Mouse (Mus musculus) left cerebral cortex, postnatal 36 days (tissue): ENCODE measurements at regions not wholly inside any gene's neighbourhood (a gene's known extent, or its start where the extent isn't known, plus 50 kb on each side); places are given as distances from the start of the nearest gene placed in this dataset.
A peak's percentile ranks its signal among the peaks of the same experiment; 100 is the strongest.

Experiments used
- DNase-seq, 2 experiments: peaks; one replicate each; pipeline ENCODE4 v3.0.0; 2021 to 2022; ENCODE audit warnings: low spot score in 2 of 2, mixed read lengths in 1 of 2
- intact Hi-C: fragments of 180-260 bp; cut with DNase I; formaldehyde crosslinking; loops from one replicate; pipeline ENCODE4 v1.15.1; 2025

- intact Hi-C loops, result no loop called here
- no peak for DNase-seq
Measured at GRCm38 (mm10) chr4:106146919-106147460, 169.0 kb upstream of the Usp24 start.

GRCm38 (mm10) chr4:106148866-106149265 lies 167.1 kb upstream of the Usp24 start:
- DNase-seq, result no peak
- intact Hi-C loops, result no loop called here

- DNase-seq, result no peak
- intact Hi-C loops, result no loop called here
Measured at GRCm38 (mm10) chr4:106149471-106150048, 166.5 kb upstream of the Usp24 start.

- DNase-seq, result no peak
- intact Hi-C loops, result no loop called here
Measured at GRCm38 (mm10) chr4:106150775-106151174, 165.2 kb upstream of the Usp24 start.

- intact Hi-C loops, result no loop called here
- DNase-seq, result no peak
Measured at GRCm38 (mm10) chr4:106157451-106158179, 158.4 kb upstream of the Usp24 start.

- intact Hi-C loops, result no loop called here
- no peak for DNase-seq
Measured at GRCm38 (mm10) chr4:106161592-106161991, 154.4 kb upstream of the Usp24 start.

- DNase-seq, result no peak
- intact Hi-C loops, result no loop called here
Measured at GRCm38 (mm10) chr4:106162551-106162950, 153.5 kb upstream of the Usp24 start.

GRCm38 (mm10) chr4:106163220-106163619 lies 152.8 kb upstream of the Usp24 start:
- intact Hi-C loops, result no loop called here
- no peak for DNase-seq

GRCm38 (mm10) chr4:106167716-106168115 lies 148.3 kb upstream of the Usp24 start:
- intact Hi-C loops, result no loop called here
- DNase-seq, result no peak

GRCm38 (mm10) chr4:106168741-106169140 lies 147.3 kb upstream of the Usp24 start:
- intact Hi-C loops, result no loop called here

GRCm38 (mm10) chr4:106169466-106169865 lies 146.5 kb upstream of the Usp24 start:
- no peak for DNase-seq
- intact Hi-C loops, result no loop called here

More at GRCm38 (mm10) chr4:106168741-106169140, 147.3 kb upstream of the Usp24 start:
- DNase-seq, result no peak

GRCm38 (mm10) chr4:106170731-106171130 lies 145.3 kb upstream of the Usp24 start:
- DNase-seq, result no peak
- intact Hi-C loops, result no loop called here

GRCm38 (mm10) chr4:106175352-106175751 lies 140.7 kb upstream of the Usp24 start:
- DNase-seq, result peak; percentile 26 to 35
- intact Hi-C loops, result no loop called here

- intact Hi-C loops, result no loop called here
Measured at GRCm38 (mm10) chr4:106185745-106186501, 130.1 kb upstream of the Usp24 start.

GRCm38 (mm10) chr4:106186684-106187083 lies 129.3 kb upstream of the Usp24 start:
- DNase-seq, result no peak
- intact Hi-C loops, result no loop called here

More at GRCm38 (mm10) chr4:106185745-106186501, 130.1 kb upstream of the Usp24 start:
- DNase-seq, result no peak

- DNase-seq, result no peak
- intact Hi-C loops, result no loop called here
Measured at GRCm38 (mm10) chr4:106190248-106190647, 125.8 kb upstream of the Usp24 start.

GRCm38 (mm10) chr4:106191331-106191730 lies 124.7 kb upstream of the Usp24 start:
- intact Hi-C loops, result no loop called here

GRCm38 (mm10) chr4:106191843-106192242 lies 124.2 kb upstream of the Usp24 start:
- no peak for DNase-seq
- intact Hi-C loops, result no loop called here

More at GRCm38 (mm10) chr4:106191331-106191730, 124.7 kb upstream of the Usp24 start:
- no peak for DNase-seq

- no peak for DNase-seq
- intact Hi-C loops, result no loop called here
Measured at GRCm38 (mm10) chr4:106193204-106193945, 122.6 kb upstream of the Usp24 start.
